Mouse (Mus musculus): ENCODE data around the gene Itk. TPM values are rescaled to one million over a fixed set of nuclear protein-coding genes. Genes with fewer than 3 reads are reported as not detected.
"Not testable (repeated sequence)": the region's sequence is repeated elsewhere in the genome, so short reads cannot be mapped to it uniquely, and the experiment has no call there.

Itk gene
- total RNA-seq (2021) = under 1 TPM; 0.08 to 0.20 TPM
- long read RNA-seq, experiment 1 = 0 reads
- long read RNA-seq, experiment 2 = 0 reads

DNA sequence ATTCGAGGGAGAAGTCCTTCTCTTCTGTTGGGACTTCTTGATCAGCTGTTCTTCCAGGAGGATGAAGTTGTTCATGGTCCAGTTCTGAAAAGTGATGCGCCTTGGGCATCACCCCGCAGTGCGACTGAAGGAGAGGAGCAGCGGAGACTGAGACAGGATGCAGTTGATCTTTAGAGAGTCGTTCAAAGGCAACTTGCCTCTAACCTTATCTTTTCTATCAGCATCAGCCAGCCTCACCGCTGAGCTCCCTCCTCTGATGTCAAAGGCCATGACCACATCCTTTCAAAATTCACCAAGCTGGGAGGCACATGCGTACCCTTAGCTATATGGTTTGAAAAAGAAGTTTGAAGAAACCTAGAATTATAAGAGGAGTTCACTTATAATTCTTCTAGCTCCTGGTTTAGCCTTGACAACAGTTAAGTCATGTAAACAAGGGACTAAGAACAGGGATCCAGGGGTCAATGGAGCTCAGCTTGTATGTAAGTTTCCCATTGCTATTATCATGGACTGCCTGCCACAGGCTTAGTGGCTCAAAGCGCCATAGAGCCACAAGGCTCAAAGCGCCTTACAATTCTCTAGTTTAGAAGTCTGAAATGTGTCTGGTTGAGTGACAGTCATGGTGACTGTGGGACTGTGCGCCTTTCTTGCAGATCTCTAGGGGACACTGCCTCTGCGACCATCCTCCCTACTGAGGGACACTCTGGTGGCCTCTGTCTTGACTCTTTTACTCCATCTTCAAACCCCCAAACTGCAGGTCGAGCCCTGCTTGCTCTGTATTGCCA lies at the start of gene Itk:
TSS of gene Itk (minus strand) at position 180 of the 782 bp plus-strand sequence.
- DNase-seq = no peak
- intact Hi-C loops (cut with DNase I; ENCODE audit: low total_unique reads) = no loop called here

DNA sequence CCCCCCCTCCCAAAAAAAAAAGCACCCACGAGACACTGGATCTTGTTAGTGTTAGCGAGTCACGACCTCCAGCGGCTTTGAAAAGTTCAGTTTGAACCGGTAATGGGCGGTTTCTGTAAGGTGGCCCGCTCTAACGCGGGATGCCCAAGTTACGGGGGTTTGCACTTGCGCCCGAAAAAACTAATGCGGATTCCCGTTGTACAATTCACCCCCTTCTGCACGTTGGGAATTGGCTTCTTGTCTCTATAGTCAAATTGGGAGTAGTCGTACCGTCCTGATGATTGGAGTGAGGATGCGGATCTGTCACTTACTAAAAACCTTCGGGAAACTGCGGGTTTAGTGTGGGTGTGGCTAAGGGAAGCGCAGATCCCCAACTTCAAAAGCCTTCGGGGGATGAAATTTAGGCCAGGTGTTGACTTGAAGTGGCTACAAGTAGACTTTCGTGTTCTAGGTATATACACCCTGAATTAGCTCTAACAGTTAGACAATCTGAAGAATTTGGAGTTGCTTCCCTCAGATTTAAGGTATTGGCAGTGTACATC lies 48.2 kb upstream of the Itk start:
- intact Hi-C loops (cut with DNase I; ENCODE audit: low total_unique reads) = no loop called here

DNA sequence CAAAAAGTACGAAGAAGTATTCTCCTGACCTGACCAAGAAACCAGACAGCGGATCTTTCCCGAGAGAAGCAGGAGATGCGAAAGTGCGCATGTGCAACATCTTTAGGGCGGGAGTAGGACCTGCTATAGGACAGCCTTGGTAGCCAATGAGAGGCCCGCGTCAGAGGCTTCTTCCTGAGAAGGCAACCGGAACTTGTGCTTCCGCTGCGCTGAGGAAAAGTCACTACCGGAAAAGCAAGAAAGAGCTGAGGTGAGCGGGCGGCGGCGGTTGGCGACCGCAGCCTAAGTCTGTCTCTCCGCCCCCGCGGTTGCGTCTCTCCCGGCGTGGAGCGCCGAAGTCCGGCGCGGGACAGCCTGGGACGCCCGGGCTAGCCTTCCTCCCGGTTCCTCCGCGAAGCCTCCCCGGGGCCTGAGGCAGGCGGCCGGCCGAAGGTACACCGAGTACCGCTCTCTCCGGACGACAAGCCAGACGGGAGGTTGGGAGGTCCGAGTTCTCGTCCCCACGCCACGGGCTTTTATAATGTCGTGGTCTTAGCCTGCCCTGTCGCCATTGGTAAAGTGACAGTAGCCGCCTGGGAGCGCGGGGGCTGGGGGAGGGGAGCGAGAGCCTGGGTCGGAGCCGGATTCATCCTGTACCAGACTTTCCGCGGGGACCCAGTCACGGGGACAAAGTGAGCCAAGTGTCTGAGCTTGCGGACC lies 47.6 kb upstream of the Itk start, which contains the start of gene Med7:
TSS of gene Med7 (plus strand) at position 166 of the 699 bp plus-strand sequence.
- intact Hi-C loops (cut with DNase I; ENCODE audit: low total_unique reads) = no loop called here

More for the DNA sequence above, 48.2 kb upstream of the Itk start:
- no peak for DNase-seq

DNA sequence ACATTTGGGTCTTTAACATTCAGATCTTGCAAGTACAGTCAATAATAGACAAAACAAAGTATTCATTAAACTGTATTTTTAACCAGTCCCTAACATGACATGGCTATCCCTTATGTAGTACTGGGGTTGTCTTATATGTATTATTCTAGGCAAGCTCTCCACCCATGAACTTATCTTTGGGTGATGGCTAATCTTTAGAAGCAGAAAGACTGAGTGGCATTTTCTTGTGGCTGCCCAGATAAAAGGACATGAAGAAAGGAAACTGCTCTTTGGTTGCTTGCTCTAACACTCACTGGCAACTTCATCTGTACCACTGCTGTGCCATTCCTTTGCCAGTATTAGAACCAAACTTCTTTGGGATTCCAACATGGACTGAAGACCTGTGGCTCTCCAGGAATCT lies 46.0 kb upstream of the Itk start:
- no peak for DNase-seq

More for the DNA sequence above, 47.6 kb upstream of the Itk start, which contains the start of gene Med7:
- DNase-seq = peak; percentile 94

DNA sequence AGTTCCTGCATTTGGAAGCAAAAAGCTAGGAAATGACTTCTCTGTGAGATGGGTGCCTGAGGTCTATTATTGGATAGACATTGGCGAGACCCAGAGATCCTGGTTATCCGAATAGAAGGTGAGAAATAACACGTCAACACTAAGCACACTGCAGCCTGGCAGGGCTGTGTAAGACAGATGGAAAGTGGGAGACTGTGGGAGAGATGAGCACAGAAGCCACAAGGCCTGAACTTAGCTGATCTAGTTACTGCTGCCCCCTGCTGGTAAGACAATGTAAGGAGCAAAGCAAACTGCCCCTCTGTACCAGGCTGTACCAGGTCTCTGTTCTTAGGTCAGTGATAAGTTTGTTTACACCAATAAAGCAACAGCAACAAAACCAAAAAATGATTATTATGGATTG lies 41.8 kb upstream of the Itk start:
- intact Hi-C loops (cut with DNase I; ENCODE audit: low total_unique reads) = no loop called here
- DNase-seq = peak; percentile 67

More for the DNA sequence above, 46.0 kb upstream of the Itk start:
- intact Hi-C loops (cut with DNase I; ENCODE audit: low total_unique reads) = no loop called here

DNA sequence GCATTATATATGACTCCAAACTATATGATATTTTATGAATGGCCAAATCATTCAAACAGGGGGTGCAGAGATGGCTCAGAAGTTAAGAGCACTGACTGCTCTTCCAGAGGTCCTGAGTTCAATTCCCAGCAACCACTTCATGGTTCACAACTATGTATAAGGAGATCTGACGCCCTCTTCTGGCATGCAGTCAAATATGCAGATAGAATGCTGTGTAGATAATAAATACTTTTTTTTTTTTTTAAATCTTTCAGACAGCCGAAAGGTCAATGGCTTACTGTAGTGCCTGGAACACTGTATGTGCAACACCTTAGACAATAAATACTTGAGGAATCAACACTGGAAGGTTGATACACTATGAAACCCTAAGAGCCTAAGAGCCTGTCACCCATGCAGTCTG lies 40.8 kb upstream of the Itk start:
- intact Hi-C loops (cut with DNase I; ENCODE audit: low total_unique reads) = no loop called here
- no peak for DNase-seq

DNA sequence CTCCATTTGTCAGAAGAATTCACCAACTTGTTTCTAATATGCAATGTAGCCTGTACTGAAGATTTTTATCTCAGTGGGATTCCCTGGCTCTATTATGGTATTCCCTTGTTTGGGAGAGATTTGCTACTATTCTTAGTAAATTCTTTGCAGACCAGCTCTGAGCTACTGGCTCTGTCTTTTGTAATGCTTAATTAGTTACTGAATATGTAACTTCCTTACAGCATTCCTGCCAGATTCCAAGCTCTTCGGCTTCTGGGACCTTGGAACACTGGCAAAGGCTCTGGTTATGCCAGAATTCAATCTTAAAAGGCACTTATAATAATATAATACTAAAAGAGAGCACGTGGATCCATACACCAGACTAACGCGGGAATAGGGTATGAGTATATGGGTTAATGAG lies 38.8 kb upstream of the Itk start:
- not testable (repeated sequence) for DNase-seq
- intact Hi-C loops (cut with DNase I; ENCODE audit: low total_unique reads) = loop anchor here (10.0 kb wide), 1 partner anchor 153 kb away; no protein-coding TSS in a partner anchor

DNA sequence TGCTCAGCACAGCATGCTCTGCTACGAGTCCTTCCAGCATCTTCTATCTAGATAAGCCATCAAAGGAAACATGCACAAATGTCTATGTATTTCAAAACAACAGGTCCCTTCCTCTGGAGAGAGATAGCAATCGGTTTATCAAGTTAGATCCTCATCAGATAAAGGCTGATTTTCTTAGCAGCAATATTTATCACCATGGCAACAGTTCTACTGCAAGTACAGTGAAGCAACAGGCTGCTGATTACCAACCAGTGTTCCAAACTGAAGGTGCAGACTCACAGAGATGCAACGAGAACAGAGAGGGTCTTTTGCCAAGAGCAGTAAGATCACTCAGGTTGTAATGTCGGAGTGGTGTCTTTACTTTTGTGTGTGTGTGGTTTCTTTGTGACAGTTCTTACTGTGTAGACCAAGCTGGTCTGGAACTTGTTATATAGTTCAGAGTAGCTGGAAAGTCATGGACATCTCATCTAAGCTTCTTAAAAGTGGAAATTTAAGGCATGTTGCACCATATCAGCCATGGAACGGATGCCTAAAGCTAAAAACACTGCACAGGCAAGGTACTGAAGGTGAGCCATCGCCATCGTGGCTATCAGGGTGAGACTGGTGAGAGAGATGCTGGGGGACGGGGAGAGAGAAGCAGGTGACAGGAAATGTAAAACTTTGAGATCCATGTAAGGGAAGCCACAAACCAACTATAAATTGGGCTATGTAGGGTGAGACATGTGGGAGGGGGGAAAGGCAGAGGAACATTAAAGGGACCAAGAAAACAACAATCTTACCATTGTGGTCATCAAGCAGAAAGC lies 32.0 kb upstream of the Itk start:
- intact Hi-C loops (cut with DNase I; ENCODE audit: low total_unique reads) = loop anchor here (10.0 kb wide), 1 partner anchor 146 kb away; no protein-coding TSS in a partner anchor
- DNase-seq = no peak

DNA sequence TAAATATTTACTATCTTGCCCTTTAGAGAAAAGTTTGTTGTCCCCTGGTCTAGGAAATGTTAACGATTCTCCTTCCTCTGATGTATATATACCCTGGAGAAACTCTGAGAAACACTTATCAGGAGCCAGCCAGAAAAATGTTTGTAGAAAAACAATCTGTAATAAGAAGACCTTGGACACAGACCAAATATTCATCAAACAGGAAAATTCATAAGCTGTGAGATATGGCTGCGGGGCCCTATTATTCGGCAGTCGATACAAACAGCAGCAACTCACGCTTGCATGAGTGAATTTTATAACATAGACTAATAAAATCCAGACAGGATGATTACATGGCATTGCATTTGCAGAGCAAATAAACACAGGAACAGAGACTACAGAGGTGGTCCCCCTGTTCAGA lies 29.5 kb upstream of the Itk start:
- intact Hi-C loops (cut with DNase I; ENCODE audit: low total_unique reads) = no loop called here
- no peak for DNase-seq

DNA sequence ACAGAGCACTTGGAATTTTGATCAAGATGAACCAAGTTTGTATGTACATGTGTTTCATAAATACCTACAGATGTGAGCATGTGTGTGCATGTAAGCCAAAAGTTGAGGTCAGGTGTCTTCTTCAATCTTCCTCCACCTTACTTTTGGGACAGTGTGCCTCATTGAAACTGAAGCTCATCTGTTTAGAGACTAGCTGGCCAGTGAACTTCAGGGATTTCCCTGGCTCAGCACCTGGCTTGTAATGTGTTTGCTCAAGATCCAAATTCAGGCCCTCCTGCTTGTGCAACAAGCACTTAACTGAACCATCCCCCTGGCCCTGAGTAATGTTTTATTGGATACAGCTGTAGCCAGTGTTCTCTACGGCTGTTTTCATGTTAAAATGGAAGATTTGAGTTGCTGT lies 29.1 kb upstream of the Itk start:
- DNase-seq = no peak
- intact Hi-C loops (cut with DNase I; ENCODE audit: low total_unique reads) = no loop called here

DNA sequence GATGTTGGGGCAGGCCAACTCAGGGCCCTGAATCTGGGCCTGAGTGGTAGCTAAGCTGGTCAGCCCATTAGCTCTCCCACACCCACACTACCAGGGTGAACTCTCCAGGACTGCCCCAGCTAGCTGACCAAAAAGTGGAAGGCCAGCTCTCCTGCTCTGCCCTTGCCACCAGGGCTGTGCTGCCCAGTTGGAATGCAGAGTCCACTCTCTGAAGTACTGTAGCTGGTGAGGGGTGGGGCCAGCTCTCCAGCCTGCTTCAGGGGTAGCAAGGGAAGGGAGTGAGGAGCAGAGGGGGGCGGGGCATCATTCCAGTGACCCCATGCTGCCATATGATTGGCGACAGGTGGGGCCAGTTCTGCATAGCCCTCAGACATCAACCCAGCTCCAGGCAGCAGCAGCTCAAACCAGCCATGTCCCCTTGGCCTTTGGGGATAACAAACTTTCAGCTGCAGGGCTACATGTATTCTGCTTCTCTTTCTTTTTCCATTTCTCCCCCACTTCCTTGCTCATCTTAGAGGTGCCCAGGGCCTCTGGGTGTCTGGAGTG lies 20.8 kb upstream of the Itk start:
- no peak for DNase-seq
- intact Hi-C loops (cut with DNase I; ENCODE audit: low total_unique reads) = no loop called here

DNA sequence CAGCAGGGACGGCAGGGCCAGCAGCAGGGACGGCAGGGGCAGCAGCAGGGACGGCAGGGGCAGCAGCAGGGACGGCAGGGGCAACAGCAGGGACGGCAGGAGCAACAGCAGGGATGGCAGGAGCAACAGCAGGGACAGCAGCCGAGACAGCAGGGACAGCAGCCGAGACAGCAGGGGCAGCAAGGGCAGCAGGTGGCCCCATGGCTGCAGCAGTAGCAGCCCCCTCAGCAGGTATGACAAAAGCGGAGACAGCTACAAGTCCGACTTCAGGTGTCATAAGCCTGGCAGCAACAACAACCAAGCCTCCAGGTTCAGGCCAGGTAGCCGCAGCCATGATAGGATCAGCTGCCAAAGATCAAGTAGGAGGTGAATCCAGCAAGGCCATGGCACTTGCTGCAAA lies 17.4 kb upstream of the Itk start:
- intact Hi-C loops (cut with DNase I; ENCODE audit: low total_unique reads) = no loop called here
- DNase-seq = no peak

DNA sequence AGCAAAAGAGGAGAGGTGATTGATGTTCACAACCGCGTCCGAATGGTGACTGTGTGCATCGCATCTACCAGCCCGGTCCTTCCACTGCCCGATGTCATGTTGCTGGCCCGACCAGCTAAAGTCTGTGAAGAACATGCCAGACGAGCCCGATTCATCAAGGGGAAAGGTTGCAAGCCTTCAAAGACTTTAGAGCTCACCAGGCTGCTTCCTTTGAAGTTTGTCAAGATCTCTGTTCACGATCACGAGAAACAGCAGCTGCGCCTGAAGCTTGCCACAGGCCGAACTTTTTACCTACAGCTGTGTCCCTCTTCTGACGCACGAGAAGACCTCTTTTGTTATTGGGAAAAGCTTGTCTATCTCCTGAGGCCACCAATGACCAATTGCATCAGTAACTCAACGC lies 15.7 kb upstream of the Itk start:
- intact Hi-C loops (cut with DNase I; ENCODE audit: low total_unique reads) = no loop called here
- no peak for DNase-seq

DNA sequence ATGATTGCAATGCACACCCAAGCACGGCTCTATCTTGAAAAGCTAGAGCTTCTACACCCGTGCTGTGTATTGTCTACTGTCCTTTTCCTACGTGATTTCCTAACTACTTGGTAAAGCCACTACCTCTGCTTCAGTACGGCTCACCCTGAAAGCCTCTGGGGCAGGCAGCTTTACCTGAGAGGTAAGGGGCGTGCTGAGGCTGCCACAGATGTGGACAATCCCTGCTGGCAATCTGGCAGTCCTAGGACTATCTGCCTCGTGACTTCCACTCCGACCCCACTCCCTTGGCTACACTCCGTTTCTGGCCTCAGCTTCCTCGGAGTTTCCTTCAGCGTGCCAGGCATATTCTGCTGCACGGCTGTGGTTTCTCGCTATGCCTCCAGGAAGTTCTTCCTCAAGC lies 12.2 kb upstream of the Itk start:
- intact Hi-C loops (cut with DNase I; ENCODE audit: low total_unique reads) = no loop called here

DNA sequence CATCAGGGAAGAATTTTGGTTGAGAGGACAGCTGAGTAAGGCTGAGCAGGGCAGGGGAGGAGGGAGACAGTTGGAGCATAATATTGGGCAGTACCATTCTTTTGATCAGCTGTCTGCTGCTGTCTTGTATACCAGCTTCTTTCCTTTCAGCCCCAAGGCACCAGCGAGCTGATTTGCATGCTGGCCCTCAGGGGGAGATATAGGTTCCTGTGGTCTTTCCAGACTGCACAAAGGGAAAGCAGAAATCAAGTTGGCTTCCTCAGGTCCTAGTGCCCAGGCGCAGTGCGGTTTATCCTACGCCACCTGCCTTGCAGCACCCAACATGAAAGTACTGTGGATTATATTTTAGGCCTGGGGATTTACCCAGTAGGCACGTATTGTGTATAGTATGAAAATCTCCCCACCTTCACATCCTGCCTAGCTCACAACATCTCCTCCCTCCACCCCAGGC lies 9.6 kb upstream of the Itk start:
- intact Hi-C loops (cut with DNase I; ENCODE audit: low total_unique reads) = no loop called here
- DNase-seq = no peak

More for the DNA sequence above, 12.2 kb upstream of the Itk start:
- no peak for DNase-seq

DNA sequence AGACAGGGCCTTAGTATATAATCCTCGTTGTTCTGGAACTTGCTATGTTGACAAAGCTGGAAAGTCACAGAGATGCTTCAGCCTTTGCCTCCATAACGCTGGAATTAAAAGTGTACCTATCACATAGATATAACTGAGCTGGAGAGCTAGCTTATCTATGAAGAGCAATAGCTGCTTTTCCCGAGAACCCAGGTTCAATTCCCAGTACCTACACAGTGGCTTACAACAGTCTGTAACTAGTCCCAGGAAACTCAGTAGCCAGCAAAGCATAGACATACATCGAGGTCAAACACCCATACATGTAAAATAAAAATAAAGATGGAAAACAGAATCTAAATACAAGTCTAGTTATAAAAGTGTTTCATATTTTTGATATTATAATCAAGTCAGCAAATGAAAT lies 9.2 kb upstream of the Itk start:
- no peak for DNase-seq
- intact Hi-C loops (cut with DNase I; ENCODE audit: low total_unique reads) = no loop called here

DNA sequence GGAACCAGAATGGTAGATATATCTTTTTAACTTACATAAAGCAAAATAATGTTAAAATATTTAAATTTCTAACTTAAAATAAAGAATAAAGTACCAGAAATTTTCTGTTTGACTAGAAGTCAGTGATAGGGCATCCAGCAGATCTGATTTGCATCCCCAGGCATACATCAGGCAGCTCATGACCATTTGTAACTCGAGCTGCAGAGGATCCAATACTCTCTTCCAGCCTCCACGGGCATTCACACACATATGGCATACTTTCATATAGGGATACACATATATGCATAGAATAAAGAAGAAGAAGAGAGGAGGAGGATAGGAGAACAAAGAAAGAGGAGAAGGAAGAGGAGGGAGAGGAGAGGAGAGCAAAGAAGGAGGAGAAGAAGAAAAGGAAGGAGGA lies 8.6 kb upstream of the Itk start:
- DNase-seq = no peak
- intact Hi-C loops (cut with DNase I; ENCODE audit: low total_unique reads) = no loop called here

DNA sequence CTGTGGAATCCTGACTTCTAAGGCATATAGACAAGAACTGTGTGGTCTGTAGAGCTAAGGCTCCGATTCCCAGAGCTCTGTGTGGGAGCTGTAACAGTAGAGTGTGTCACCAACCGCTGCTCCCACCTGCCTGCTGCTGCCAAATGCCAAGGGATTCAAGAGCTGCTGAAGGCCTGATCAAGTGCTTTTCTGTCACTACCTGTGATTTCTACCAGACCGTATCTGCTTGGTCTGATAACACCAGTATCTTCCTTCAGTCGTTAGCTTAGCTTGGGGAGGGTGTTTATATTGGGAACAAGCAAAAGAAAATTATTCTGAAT lies 7.5 kb upstream of the Itk start:
- intact Hi-C loops (cut with DNase I; ENCODE audit: low total_unique reads) = no loop called here
- no peak for DNase-seq

DNA sequence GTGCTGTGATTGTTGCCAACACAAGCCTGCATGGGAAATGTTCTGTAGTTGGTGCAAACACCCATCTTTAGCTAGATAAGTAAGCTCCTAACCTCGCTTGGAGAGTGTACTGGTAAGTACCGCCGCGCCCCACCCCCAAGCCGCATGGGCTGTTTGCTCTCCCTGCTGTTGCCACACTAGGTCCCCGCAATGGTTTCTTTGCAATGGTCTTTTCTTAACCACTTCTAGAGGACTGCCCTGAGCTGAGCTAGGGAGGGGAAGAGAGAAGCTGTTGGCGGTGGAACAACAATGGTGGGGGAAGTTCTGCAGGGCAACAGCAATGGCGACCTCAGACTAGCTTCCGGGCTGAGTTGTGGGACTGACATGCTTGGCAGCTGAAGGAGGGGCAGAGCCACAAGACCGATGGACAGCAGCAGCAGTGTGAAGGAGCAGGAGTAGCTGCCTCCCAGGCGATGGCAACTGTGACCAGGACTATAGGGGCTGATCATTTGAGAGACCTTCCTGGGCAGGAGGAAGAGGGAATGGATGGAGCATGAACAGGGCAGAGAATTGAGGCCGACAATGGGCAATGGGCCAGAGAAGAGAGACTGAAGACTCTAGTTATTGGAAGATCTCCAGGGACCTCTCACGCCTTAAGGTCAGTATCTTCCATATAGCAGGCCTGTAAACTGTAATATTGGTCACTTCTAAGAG lies 7.0 kb upstream of the Itk start, which contains the start of gene Fam71b:
TSS of gene Fam71b (plus strand) at position 393 of the 693 bp plus-strand sequence.
- no peak for DNase-seq
- intact Hi-C loops (cut with DNase I; ENCODE audit: low total_unique reads) = no loop called here
